ENCODE assay signal across 13 mouse cellular contexts in the genomic region with DNA sequence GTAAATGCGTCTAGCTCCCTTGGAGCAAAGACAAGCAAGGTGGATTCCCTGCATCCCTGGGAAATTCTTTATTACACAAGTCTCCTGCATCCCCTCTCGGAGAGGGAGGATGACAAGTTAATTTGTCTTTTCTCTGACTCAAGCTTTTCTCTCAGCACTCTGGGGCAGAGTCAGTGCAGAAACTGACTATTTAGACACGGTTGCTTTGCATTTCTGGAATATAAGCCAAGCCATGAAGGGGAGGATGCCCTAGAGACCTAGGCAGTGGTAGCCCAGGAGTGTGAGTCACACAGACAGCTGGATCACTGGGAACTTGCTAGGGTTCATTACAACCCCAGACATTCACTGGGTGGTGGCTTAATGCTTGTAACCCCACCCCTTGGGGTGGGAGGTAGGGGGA. TPM values are rescaled to one million over a fixed set of nuclear protein-coding genes. Genes with fewer than 3 reads are reported as not detected.
DNase-seq lines count a peak whose midpoint lies in the region; ATAC-seq and TF ChIP-seq lines count a peak whose summit lies in the region.
"Had no signal": no experiment of that assay in that cellular context is flagged by ENCODE, and none has a peak within 500 bp of the region (broad histone marks: within the 10 kb centered on the region; RNA-seq: fewer than 3 reads in every experiment).

No protein-coding gene starts in this region.

- no peaks in the 10 kb centered on the region for H3K36me3 ChIP-seq in kidney, embryonic 14.5 days (ENCODE audit: control insufficient read depth, insufficient read depth, low read length)
- no peaks in the 10 kb centered on the region for H3K36me3 ChIP-seq in midbrain, postnatal 0 days (ENCODE audit: insufficient read depth, low read length)
- H3K36me3 ChIP-seq: forebrain, embryonic 15.5 days had no signal

- no peak for DNase-seq in kidney, postnatal 4 days
- DNase-seq in NIH3T3 (ENCODE audit: low read depth): peak; percentile 93
- peak; percentile 45 for DNase-seq in gastrocnemius, adult 2 months
- peak; percentile 7 for DNase-seq in midbrain, postnatal 0 days (ENCODE audit: low spot score)
- DNase-seq in T-cell, adult 2 months (ENCODE audit: low spot score): no peak
- no peak for DNase-seq in kidney, adult 18-20 months
- DNase-seq: kidney, adult 2 months; lung, postnatal 10 days; thymus, postnatal 36 days had no signal

- H3K4me2 ChIP-seq in kidney, embryonic 14.5 days (replicated peaks; ENCODE audit: low read depth, low read length): no peak overlapping the region
- no peak overlapping the region for H3K4me2 ChIP-seq in midbrain, postnatal 0 days (ENCODE audit: low read depth, low read length, poor library complexity, severe bottlenecking)
- H3K4me2 ChIP-seq: forebrain, embryonic 15.5 days; liver, embryonic 11.5 days had no signal

- no peaks in the 10 kb centered on the region for H3K4me1 ChIP-seq in kidney, embryonic 14.5 days (ENCODE audit: control insufficient read depth, insufficient read depth, low read length)
- H3K4me1 ChIP-seq in midbrain, postnatal 0 days (ENCODE audit: insufficient read depth, low read length): no peaks in the 10 kb centered on the region

- no peak overlapping the region for H3K9ac ChIP-seq in kidney, embryonic 14.5 days (ENCODE audit: low read depth, low read length)
- H3K9ac ChIP-seq in midbrain, postnatal 0 days (replicated peaks; ENCODE audit: low read length, poor library complexity, severe bottlenecking): no peak overlapping the region
- H3K9ac ChIP-seq: forebrain, embryonic 15.5 days had no signal

- no peak overlapping the region for H3K4me3 ChIP-seq in kidney, embryonic 14.5 days (ENCODE audit: low read length)
- H3K4me3 ChIP-seq in gastrocnemius, adult 2 months: no peak overlapping the region
- H3K4me3 ChIP-seq in midbrain, postnatal 0 days (ENCODE audit: low read depth, low read length): no peak overlapping the region
- H3K4me3 ChIP-seq: forebrain, embryonic 15.5 days; heart, adult 2 months had no signal

- H3K9me3 ChIP-seq in kidney, embryonic 14.5 days (ENCODE audit: control insufficient read depth, low read length): no peaks in the 10 kb centered on the region
- no peaks in the 10 kb centered on the region for H3K9me3 ChIP-seq in midbrain, postnatal 0 days (ENCODE audit: low read length)
- H3K9me3 ChIP-seq: forebrain, embryonic 15.5 days had no signal

- no peak overlapping the region for H3K27ac ChIP-seq in kidney, embryonic 14.5 days (ENCODE audit: low read depth, low read length)
- H3K27ac ChIP-seq in gastrocnemius, adult 2 months: peak overlapping the region; percentile 16
- no peak overlapping the region for H3K27ac ChIP-seq in midbrain, postnatal 0 days (ENCODE audit: low read depth, low read length)
- H3K27ac ChIP-seq: forebrain, embryonic 15.5 days; heart, adult 2 months had no signal

- ATAC-seq in kidney, embryonic 14.5 days (ENCODE audit: low FRiP score, low TSS enrichment): peak; percentile 39; the same call in 1 of the 2 replicates
- no peak for ATAC-seq in midbrain, postnatal 0 days (ENCODE audit: low FRiP score)
- ATAC-seq: forebrain, embryonic 15.5 days had no signal

- no peak for TF ChIP-seq CTCF in gastrocnemius, adult 2 months (IDR thresholded peaks at IDR 0.05)
- no peak for TF ChIP-seq CTCF in midbrain, postnatal 0 days (IDR thresholded peaks at IDR 0.05)

- 46% methylated on average over 3 of the region's 3 CpGs for WGBS in kidney, embryonic 14.5 days
- WGBS in midbrain, postnatal 0 days: 28% methylated on average over 3 of the region's 3 CpGs

- H3K27me3 ChIP-seq in kidney, embryonic 14.5 days (ENCODE audit: control insufficient read depth, insufficient read depth, low read length): no peaks in the 10 kb centered on the region
- no peaks in the 10 kb centered on the region for H3K27me3 ChIP-seq in midbrain, postnatal 0 days (ENCODE audit: insufficient read depth, low read length)
- H3K27me3 ChIP-seq: forebrain, embryonic 15.5 days had no signal

- intact Hi-C loops in gastrocnemius, adult 2 months (cut with DNase I): no loop called here

RNA-seq across cellular contexts. Expression of a gene that starts 13.9 kb away (rescaled TPM):
- 4.1 and 6.0 TPM in 2 replicates for polyA plus RNA-seq in kidney, embryonic 14.5 days (2014; fragmentation: Nextera tagmentation; extraction: Ambion mirVana)
- total RNA-seq in gastrocnemius, adult 2 months (2021): 1 to 10 TPM; 5.2 to 7.0 TPM
- 10.1 and 11.0 TPM in 2 replicates for total RNA-seq in midbrain, postnatal 0 days (2014; rRNA removed)
- 23.1 and 23.6 TPM in 2 replicates for polyA plus RNA-seq in midbrain, postnatal 0 days (2015; fragmentation: Nextera tagmentation; extraction: Ambion mirVana)

Comparison
In these comparisons a context has a peak if more than half of its experiments do, and no peak if none do; other contexts are left out.
1. DNase-seq: peak in NIH3T3 (single experiment), gastrocnemius, adult 2 months (single experiment) and midbrain, postnatal 0 days (single experiment); none in kidney, postnatal 4 days (0 of 2), T-cell, adult 2 months (single experiment) and kidney, adult 18-20 months (single experiment).